Mouse (Mus musculus) kidney, postnatal 0 days (tissue): ENCODE data around the gene Aox2. TPM values are rescaled to one million over a fixed set of nuclear protein-coding genes. Genes with fewer than 3 reads are reported as not detected.

ENCODE experiments used
- ATAC-seq: fragments of 200-750 bp; cut with Nextera tagmentation; replicated peaks from 2 replicates; pipeline ENCODE4 v1.8.0; 2017; ENCODE audit warnings: low read depth, moderate number of reproducible peaks, moderate TSS enrichment, moderate library complexity; ENCODE audit not compliant: low FRiP score
- DNase-seq: peaks from one replicate; pipeline ENCODE4 v3.0.0-alpha.2; 2016; ENCODE audit warnings: low spot score
- H3K27ac ChIP-seq: fragments of 300-500 bp; sonication (generic); 2 replicates; pipeline ENCODE4 v1.5.1; 2014; ENCODE audit warnings: mild to moderate bottlenecking
- H3K27me3 ChIP-seq: fragments of 300-500 bp; sonication (generic); 2 replicates; pipeline ENCODE4 v1.6.1; 2014; ENCODE audit warnings: low read length, mixed read lengths; ENCODE audit not compliant: insufficient read depth
- H3K36me3 ChIP-seq: fragments of 300-500 bp; sonication (generic); 2 replicates; pipeline ENCODE4 v1.6.1; 2014; ENCODE audit warnings: low read length, mixed read lengths; ENCODE audit not compliant: insufficient read depth
- H3K4me1 ChIP-seq: fragments of 300-500 bp; sonication (generic); replicated peaks from 2 replicates; pipeline ENCODE4 v1.6.1; 2014; ENCODE audit warnings: antibody characterized with exemption, low read length, mixed read lengths; ENCODE audit not compliant: insufficient read depth
- H3K4me2 ChIP-seq: fragments of 300-500 bp; sonication (generic); 2 replicates; pipeline ENCODE4 v1.6.1; 2014; ENCODE audit warnings: mild to moderate bottlenecking, low read length, moderate library complexity, mixed read lengths
- H3K4me3 ChIP-seq: fragments of 300-500 bp; sonication (generic); replicated peaks from 2 replicates; pipeline ENCODE4 v1.5.1; 2014; ENCODE audit warnings: low read depth, low read length
- H3K9ac ChIP-seq: fragments of 300-500 bp; sonication (generic); 2 replicates; pipeline ENCODE4 v1.6.1; 2014; ENCODE audit warnings: low read depth, low read length
- H3K9me3 ChIP-seq: fragments of 300-500 bp; sonication (generic); replicated peaks from 2 replicates; pipeline ENCODE4 v1.6.1; 2016; ENCODE audit warnings: low read length, inconsistent platforms, mixed read lengths
- CTCF ChIP-seq: IDR thresholded peaks from 2 replicates; pipeline ENCODE4 v1.5.1; 2016; ENCODE audit warnings: antibody characterized with exemption, low read depth, mild to moderate bottlenecking, moderate library complexity
- WGBS: fragments of 180-500 bp; shearing (Covaris S2); extraction: QIAGEN DNeasy Blood & Tissue Kit; methylation state at CpG from one replicate; pipeline ENCODE4 v1.1.7; 2014; 5-methylcytosine and 5-hydroxymethylcytosine counted together
- polyA plus RNA-seq: library from polyadenylated mRNA; unstranded; fragments of >200 nt; fragmentation: Nextera tagmentation; extraction: Ambion mirVana; gene quantifications from 2 replicates; pipeline ENCODE4 v1.2.1, GENCODE M21; 2015

The Aox2 gene
- polyA plus RNA-seq, 1 experiment from 2014 or later = 0.09 TPM

GRCm38 (mm10) chr1:58238440-58238839 is 39.7 kb upstream of the Aox2 start:
- no peaks in the 10 kb centered on the region; the same call in 1 of the 2 replicates for H3K4me1 ChIP-seq
- H3K27ac ChIP-seq = no peak overlapping the region
- no peaks in the 10 kb centered on the region for H3K27me3 ChIP-seq
- TF ChIP-seq CTCF = no peak
- H3K4me2 ChIP-seq = no peak overlapping the region
- ATAC-seq (no peak), DNase-seq (no peak)
- no peak overlapping the region for H3K9ac ChIP-seq
- H3K36me3 ChIP-seq = no peaks in the 10 kb centered on the region
- H3K4me3 ChIP-seq = no peak overlapping the region
- H3K9me3 ChIP-seq = no peaks in the 10 kb centered on the region
- WGBS = 85% methylated on average over 5 of the region's 5 CpGs

- Histone ChIP-seq H3K27me3 (no peaks in the 10 kb centered on the region), H3K4me3 (no peak overlapping the region), H3K27ac (no peak overlapping the region), H3K36me3 (no peaks in the 10 kb centered on the region), H3K4me2 (no peak overlapping the region), H3K9me3 (no peaks in the 10 kb centered on the region), H3K4me1 (no peaks in the 10 kb centered on the region; the same call in 1 of the 2 replicates), H3K9ac (no peak overlapping the region)
- no peak for TF ChIP-seq CTCF
- ATAC-seq (no peak), DNase-seq (no peak)
- WGBS = 93% methylated on average over 9 of the region's 9 CpGs
Observed at GRCm38 (mm10) chr1:58238961-58239360, 39.2 kb upstream of the Aox2 start.

GRCm38 (mm10) chr1:58240347-58240746 is 37.8 kb upstream of the Aox2 start:
- peak; percentile 32; the same call in 1 of the 2 replicates for TF ChIP-seq CTCF
- no peak for ATAC-seq
- Histone ChIP-seq H3K4me2 (no peak overlapping the region), H3K9me3 (no peaks in the 10 kb centered on the region), H3K4me3 (no peak overlapping the region), H3K36me3 (no peaks in the 10 kb centered on the region), H3K27ac (no peak overlapping the region), H3K27me3 (no peaks in the 10 kb centered on the region), H3K9ac (no peak overlapping the region), H3K4me1 (no peaks in the 10 kb centered on the region; the same call in 1 of the 2 replicates)
- DNase-seq = peak; percentile 51
- WGBS = 58% methylated on average over 6 of the region's 6 CpGs

GRCm38 (mm10) chr1:58244487-58244886 is 33.6 kb upstream of the Aox2 start:
- Histone ChIP-seq H3K4me3 (no peak overlapping the region), H3K27ac (no peak overlapping the region), H3K27me3 (no peaks in the 10 kb centered on the region), H3K9ac (no peak overlapping the region), H3K36me3 (no peaks in the 10 kb centered on the region), H3K4me2 (no peak overlapping the region), H3K4me1 (no peaks in the 10 kb centered on the region), H3K9me3 (no peaks in the 10 kb centered on the region)
- TF ChIP-seq CTCF = no peak
- no peak for ATAC-seq
- 81% methylated on average over 3 of the region's 3 CpGs for WGBS
- DNase-seq = no peak

- H3K4me1 ChIP-seq = no peaks in the 10 kb centered on the region
- no peak for TF ChIP-seq CTCF
Observed at GRCm38 (mm10) chr1:58248518-58248917, 29.6 kb upstream of the Aox2 start.

GRCm38 (mm10) chr1:58253466-58253865 is 24.7 kb upstream of the Aox2 start:
- ATAC-seq = no peak
- 52% methylated on average over 11 of the region's 11 CpGs for WGBS
- DNase-seq = no peak

More at GRCm38 (mm10) chr1:58248518-58248917, 29.6 kb upstream of the Aox2 start:
- ATAC-seq (no peak), DNase-seq (no peak)
- Histone ChIP-seq H3K4me3 (no peak overlapping the region), H3K9me3 (no peaks in the 10 kb centered on the region), H3K27me3 (no peaks in the 10 kb centered on the region), H3K27ac (no peak overlapping the region), H3K36me3 (no peaks in the 10 kb centered on the region), H3K9ac (no peak overlapping the region), H3K4me2 (no peak overlapping the region)
- 63% methylated on average over 1 of the region's 1 CpGs for WGBS

More at GRCm38 (mm10) chr1:58253466-58253865, 24.7 kb upstream of the Aox2 start:
- no peaks in the 10 kb centered on the region for H3K9me3 ChIP-seq
- no peak overlapping the region for H3K27ac ChIP-seq
- no peak overlapping the region for H3K4me2 ChIP-seq
- H3K4me1 ChIP-seq = no peaks in the 10 kb centered on the region
- H3K36me3 ChIP-seq = no peaks in the 10 kb centered on the region
- no peak overlapping the region for H3K9ac ChIP-seq
- TF ChIP-seq CTCF = no peak
- no peak overlapping the region for H3K4me3 ChIP-seq
- no peaks in the 10 kb centered on the region for H3K27me3 ChIP-seq
